Mouse (Mus musculus) liver, embryonic 14.5 days (tissue): ENCODE results near the gene Srd5a1. TPM values are rescaled to one million over a fixed set of nuclear protein-coding genes. Genes with fewer than 3 reads are reported as not detected.

Experiments used
- ATAC-seq: fragments of 200-750 bp; cut with Nextera tagmentation; 2 replicates; pipeline ENCODE4 v1.8.0; 2017; ENCODE audit warnings: moderate number of reproducible peaks, mild to moderate bottlenecking, moderate library complexity; ENCODE audit not compliant: insufficient read depth
- DNase-seq, 3 experiments: peaks; one replicate each; pipeline ENCODE4 v3.0.0-alpha.2; 2012 to 2013; ENCODE audit warnings: low read depth in 3 of 3, low spot score in 3 of 3
- H3K27ac ChIP-seq: fragments of 300-500 bp; sonication (generic); 2 replicates; pipeline ENCODE4 v1.5.1; 2014; ENCODE audit warnings: moderate library complexity, mild to moderate bottlenecking, control low read depth, inconsistent platforms
- H3K27me3 ChIP-seq: fragments of 300-500 bp; sonication (generic); 2 replicates; pipeline ENCODE4 v1.6.1; 2014; ENCODE audit warnings: mild to moderate bottlenecking, low read length, moderate library complexity; ENCODE audit not compliant: control insufficient read depth, insufficient read depth
- H3K36me3 ChIP-seq: fragments of 300-500 bp; sonication (generic); replicated peaks from 2 replicates; pipeline ENCODE4 v1.6.1; 2014; ENCODE audit warnings: low read depth; ENCODE audit not compliant: control insufficient read depth, insufficient read depth
- H3K4me1 ChIP-seq, 2 experiments: fragments of 200-500 bp in 1 of 2; fragments of 300-500 bp in 1 of 2; sonication (generic) in 1 of 2; replicated peaks; 2 replicates each; pipeline ENCODE4 v1.6.1; 2012 to 2014; ENCODE audit warnings: antibody characterized with exemption in 1 of 2, inconsistent platforms in 1 of 2, low read length in 1 of 2; ENCODE audit not compliant: control insufficient read depth in 2 of 2, insufficient read depth in 2 of 2
- H3K4me2 ChIP-seq: fragments of 300-500 bp; sonication (generic); 2 replicates; pipeline ENCODE4 v1.6.1; 2014; ENCODE audit warnings: low read depth, mild to moderate bottlenecking, control low read depth, moderate library complexity
- H3K4me3 ChIP-seq, 2 experiments: fragments of 200-500 bp in 1 of 2; fragments of 300-500 bp in 1 of 2; sonication (generic) in 1 of 2; 2 replicates each; pipeline ENCODE4 v1.5.1; 2012 to 2014; ENCODE audit warnings: low read depth in 2 of 2, low read length in 2 of 2, mild to moderate bottlenecking in 2 of 2, control low read depth in 1 of 2, inconsistent platforms in 1 of 2, moderate library complexity in 1 of 2; ENCODE audit not compliant: insufficient read depth in 1 of 2
- H3K9ac ChIP-seq: fragments of 300-500 bp; sonication (generic); replicated peaks from 2 replicates; pipeline ENCODE4 v1.6.1; 2014; ENCODE audit warnings: mild to moderate bottlenecking, control low read depth, moderate library complexity
- H3K9me3 ChIP-seq: fragments of 300-500 bp; sonication (generic); 2 replicates; pipeline ENCODE4 v1.6.1; 2016; ENCODE audit warnings: low read length, mixed read lengths; ENCODE audit not compliant: control insufficient read depth
- CTCF ChIP-seq: IDR thresholded peaks from 2 replicates; pipeline ENCODE4 v1.5.1; 2016; ENCODE audit warnings: antibody characterized with exemption, low read depth, control low read depth
- EP300 ChIP-seq: IDR thresholded peaks from 2 replicates; pipeline ENCODE4 v1.6.1; 2016; ENCODE audit warnings: antibody characterized with exemption, low read depth
- WGBS: fragments of 180-500 bp; shearing (Covaris S2); extraction: QIAGEN DNeasy Blood & Tissue Kit; methylation state at CpG from one replicate; pipeline ENCODE4 v1.1.7; 2014; ENCODE audit not compliant: insufficient replicate concordance; 5-methylcytosine and 5-hydroxymethylcytosine counted together
- polyA plus RNA-seq, 2 experiments: library from polyadenylated mRNA; depleted of rRNA in 1 of 2; stranded (reverse) in 1 of 2; unstranded in 1 of 2; fragments of >200 nt; fragmentation: Nextera tagmentation in 1 of 2; extraction: Ambion mirVana in 1 of 2; gene quantifications; 2 replicates each; pipeline versions ENCODE4 v1.2.1 to v1.2.3; 2012 to 2014

Gene Srd5a1
- polyA plus RNA-seq, 2 experiments: 2.0 to 3.0 TPM

GRCm38 (mm10) chr13:69555045-69555444, 56.2 kb downstream of the Srd5a1 start:
- Histone ChIP-seq H3K9me3 (no peaks in the 10 kb centered on the region), H3K4me3 (no peak overlapping the region), H3K27me3 (no peaks in the 10 kb centered on the region), H3K4me2 (no peak overlapping the region), H3K4me1 (no peaks in the 10 kb centered on the region), H3K9ac (no peak overlapping the region), H3K27ac (no peak overlapping the region), H3K36me3 (no peaks in the 10 kb centered on the region)
- ATAC-seq (no peak), DNase-seq (no peak)
- whole genome bisulfite sequencing: 19% methylated on average over 8 of the region's 8 CpGs
- TF ChIP-seq CTCF: no peak
- no peak for TF ChIP-seq EP300

- Histone ChIP-seq H3K36me3 (no peaks in the 10 kb centered on the region), H3K9ac (no peak overlapping the region), H3K9me3 (no peaks in the 10 kb centered on the region), H3K27ac (no peak overlapping the region), H3K4me1 (no peaks in the 10 kb centered on the region), H3K4me3 (no peak overlapping the region), H3K4me2 (no peak overlapping the region), H3K27me3 (no peaks in the 10 kb centered on the region)
- no peak for ATAC-seq
- no peak for TF ChIP-seq EP300
- no peak for TF ChIP-seq CTCF
- DNase-seq: no peak
- WGBS: 61% methylated on average over 9 of the region's 9 CpGs
These were observed 57.0 kb downstream of the Srd5a1 start for GRCm38 (mm10) chr13:69554255-69554654.

GRCm38 (mm10) chr13:69553024-69553423, 58.2 kb downstream of the Srd5a1 start:
- Histone ChIP-seq H3K36me3 (no peaks in the 10 kb centered on the region), H3K4me3 (no peak overlapping the region), H3K27ac (no peak overlapping the region), H3K9me3 (no peaks in the 10 kb centered on the region), H3K4me1 (no peaks in the 10 kb centered on the region), H3K27me3 (no peaks in the 10 kb centered on the region), H3K9ac (no peak overlapping the region), H3K4me2 (no peak overlapping the region)
- DNase-seq (no peak), ATAC-seq (no peak)
- TF ChIP-seq EP300: no peak
- TF ChIP-seq CTCF: peak; percentile 92
- WGBS: 13% methylated on average over 5 of the region's 5 CpGs

- Histone ChIP-seq H3K36me3 (no peaks in the 10 kb centered on the region), H3K4me1 (no peaks in the 10 kb centered on the region), H3K9ac (no peak overlapping the region), H3K4me3 (no peak overlapping the region), H3K9me3 (no peaks in the 10 kb centered on the region), H3K27me3 (no peaks in the 10 kb centered on the region), H3K27ac (no peak overlapping the region), H3K4me2 (no peak overlapping the region)
- DNase-seq: no peak
- WGBS: 54% methylated on average over 2 of the region's 2 CpGs
- ATAC-seq: no peak
- TF ChIP-seq CTCF (no peak), EP300 (no peak)
These were observed 60.4 kb downstream of the Srd5a1 start for GRCm38 (mm10) chr13:69550831-69551230.

GRCm38 (mm10) chr13:69549980-69550379, 61.3 kb downstream of the Srd5a1 start:
- Histone ChIP-seq H3K27me3 (no peaks in the 10 kb centered on the region), H3K4me3 (no peak overlapping the region), H3K36me3 (no peaks in the 10 kb centered on the region), H3K9me3 (no peaks in the 10 kb centered on the region), H3K4me1 (no peaks in the 10 kb centered on the region), H3K9ac (no peak overlapping the region), H3K27ac (no peak overlapping the region), H3K4me2 (no peak overlapping the region)
- ATAC-seq (no peak), DNase-seq (no peak)
- WGBS: 30% methylated on average over 8 of the region's 8 CpGs
- TF ChIP-seq EP300 (no peak), CTCF (no peak)
